Mouse (Mus musculus) kidney, postnatal 4 days (tissue): ENCODE measurements around the gene Paqr8.
A peak's percentile ranks its signal among the peaks of the same experiment; 100 is the strongest.

ENCODE experiments used
- DNase-seq, 2 experiments: peaks; one replicate each; pipeline ENCODE4 v3.0.0; 2021; ENCODE audit warnings: mixed read lengths in 2 of 2

Paqr8 gene

GRCm38 (mm10) chr1:20890404-20890921 lies at the start of gene Paqr8:
Paqr8 (plus strand) TSS chr1:20890606.
- DNase-seq = peak; percentile 88 to 92

- DNase-seq = no peak
Observed at GRCm38 (mm10) chr1:20856924-20857902, 33.2 kb upstream of the Paqr8 start.

GRCm38 (mm10) chr1:20860775-20861174 lies 29.6 kb upstream of the Paqr8 start:
- no peak for DNase-seq

- DNase-seq = no peak
Observed at GRCm38 (mm10) chr1:20861865-20862264, 28.5 kb upstream of the Paqr8 start.

- DNase-seq = no peak
Observed at GRCm38 (mm10) chr1:20863452-20864172, 26.8 kb upstream of the Paqr8 start.

GRCm38 (mm10) chr1:20867241-20867902 lies 23.0 kb upstream of the Paqr8 start:
- DNase-seq = no peak

GRCm38 (mm10) chr1:20868036-20868435 lies 22.4 kb upstream of the Paqr8 start:
- DNase-seq = no peak

GRCm38 (mm10) chr1:20870887-20871286 lies 19.5 kb upstream of the Paqr8 start:
- no peak for DNase-seq

- DNase-seq = no peak
Observed at GRCm38 (mm10) chr1:20872496-20872895, 17.9 kb upstream of the Paqr8 start.

- DNase-seq = no peak
Observed at GRCm38 (mm10) chr1:20874061-20874460, 16.3 kb upstream of the Paqr8 start.

GRCm38 (mm10) chr1:20877355-20877754 lies 13.1 kb upstream of the Paqr8 start:
- DNase-seq = no peak

- DNase-seq = no peak
Observed at GRCm38 (mm10) chr1:20879361-20879760, 11.0 kb upstream of the Paqr8 start.

- DNase-seq = no peak
Observed at GRCm38 (mm10) chr1:20883079-20883478, 7.3 kb upstream of the Paqr8 start.

GRCm38 (mm10) chr1:20889677-20890403 lies 566 bp upstream of the Paqr8 start:
- DNase-seq = peak in 1 of 2 experiments; percentile 8

- peak; percentile 60 to 68 for DNase-seq
Observed at GRCm38 (mm10) chr1:20890941-20891399, 564 bp downstream of the Paqr8 start.

GRCm38 (mm10) chr1:20893059-20893458 lies 2.7 kb downstream of the Paqr8 start:
- DNase-seq = no peak

- DNase-seq = no peak
Observed at GRCm38 (mm10) chr1:20898391-20898790, 8.0 kb downstream of the Paqr8 start.

- no peak for DNase-seq
Observed at GRCm38 (mm10) chr1:20900336-20900735, 9.9 kb downstream of the Paqr8 start.

GRCm38 (mm10) chr1:20905501-20906127 lies 15.2 kb downstream of the Paqr8 start:
- DNase-seq = no peak

- DNase-seq = no peak
Observed at GRCm38 (mm10) chr1:20906128-20906515, 15.7 kb downstream of the Paqr8 start.

- no peak for DNase-seq
Observed at GRCm38 (mm10) chr1:20908541-20908940, 18.1 kb downstream of the Paqr8 start.

- DNase-seq = no peak
Observed at GRCm38 (mm10) chr1:20912115-20912514, 21.7 kb downstream of the Paqr8 start.
